Mouse (Mus musculus) brain, embryonic 14.5 days (tissue): ENCODE results near the gene Sipa1l1. TPM values are rescaled to one million over a fixed set of nuclear protein-coding genes. Genes with fewer than 3 reads are reported as not detected.

ENCODE experiments used
- DNase-seq: peaks from one replicate; pipeline ENCODE4 v3.0.0-alpha.2; 2011; ENCODE audit warnings: low read depth
- CTCF ChIP-seq: fragments of 200-500 bp; IDR thresholded peaks from 2 replicates; pipeline ENCODE4 v1.5.1; 2012; ENCODE audit warnings: inconsistent platforms, mild to moderate bottlenecking, moderate library complexity, borderline replicate concordance; ENCODE audit not compliant: insufficient read depth, insufficient read length; ENCODE audit errors: extremely low read depth
- POLR2A ChIP-seq: fragments of 200-500 bp; IDR thresholded peaks from 2 replicates; pipeline ENCODE4 v1.6.1; 2012; ENCODE audit warnings: mild to moderate bottlenecking, inconsistent platforms, borderline replicate concordance; ENCODE audit not compliant: poor library complexity, insufficient read depth, insufficient read length, severe bottlenecking; ENCODE audit errors: extremely low read depth
- polyA plus RNA-seq: library from polyadenylated mRNA; depleted of rRNA; stranded (reverse); fragments of >200 nt; gene quantifications from 2 replicates; pipeline ENCODE4 v1.2.3, GENCODE M21; 2012

Sipa1l1 gene
- polyA plus RNA-seq, 1 experiment = 24.1 TPM

GRCm38 (mm10) chr12:82293545-82294247, 124.6 kb downstream of the Sipa1l1 start:
- DNase-seq = no peak
- no peak for TF ChIP-seq CTCF
- TF ChIP-seq POLR2A = no peak

GRCm38 (mm10) chr12:82294906-82295887, 126.1 kb downstream of the Sipa1l1 start:
- no peak for TF ChIP-seq POLR2A
- DNase-seq = no peak

DNA sequence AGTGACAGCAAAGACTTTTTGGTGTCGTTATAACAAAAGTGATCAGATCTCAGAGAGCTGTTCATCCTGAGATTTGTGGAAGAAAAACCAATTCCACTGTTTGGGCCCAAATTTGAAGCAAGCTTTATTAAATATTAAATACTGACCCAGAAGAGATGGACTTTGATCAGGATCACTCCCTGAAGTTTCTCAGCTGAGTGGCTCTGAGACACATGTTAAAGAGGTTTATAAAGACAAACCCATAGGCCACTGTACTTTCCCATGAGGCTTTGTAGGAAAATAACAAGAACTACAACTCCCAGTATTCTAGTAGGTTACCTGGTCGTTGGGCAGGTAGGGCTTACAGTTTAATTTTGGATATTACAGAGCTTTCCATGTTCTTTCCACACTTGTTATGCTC, 127.2 kb downstream of the Sipa1l1 start:
- TF ChIP-seq POLR2A (no peak), CTCF (no peak)
- DNase-seq = no peak

DNA sequence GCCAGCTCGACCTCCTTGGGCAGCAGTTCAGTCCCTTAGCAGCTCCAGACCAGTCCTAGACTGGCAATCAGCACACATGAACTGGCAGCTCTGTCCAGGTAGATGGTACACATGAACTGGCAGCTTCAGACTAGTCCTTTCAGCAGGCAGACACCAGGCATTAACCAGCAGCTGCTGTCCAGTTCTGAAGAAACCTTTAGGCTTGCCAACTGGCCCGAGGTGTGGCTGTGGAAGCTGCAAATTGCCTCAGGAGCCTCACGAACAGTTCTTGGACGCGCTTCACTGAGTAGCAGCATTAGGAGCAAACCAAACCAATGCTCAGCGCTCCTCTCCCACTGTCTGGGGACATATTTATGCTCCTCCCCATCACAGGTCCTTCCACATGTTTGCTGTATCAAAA, 128.1 kb downstream of the Sipa1l1 start:
- DNase-seq = no peak
- TF ChIP-seq CTCF (no peak), POLR2A (no peak)

DNA sequence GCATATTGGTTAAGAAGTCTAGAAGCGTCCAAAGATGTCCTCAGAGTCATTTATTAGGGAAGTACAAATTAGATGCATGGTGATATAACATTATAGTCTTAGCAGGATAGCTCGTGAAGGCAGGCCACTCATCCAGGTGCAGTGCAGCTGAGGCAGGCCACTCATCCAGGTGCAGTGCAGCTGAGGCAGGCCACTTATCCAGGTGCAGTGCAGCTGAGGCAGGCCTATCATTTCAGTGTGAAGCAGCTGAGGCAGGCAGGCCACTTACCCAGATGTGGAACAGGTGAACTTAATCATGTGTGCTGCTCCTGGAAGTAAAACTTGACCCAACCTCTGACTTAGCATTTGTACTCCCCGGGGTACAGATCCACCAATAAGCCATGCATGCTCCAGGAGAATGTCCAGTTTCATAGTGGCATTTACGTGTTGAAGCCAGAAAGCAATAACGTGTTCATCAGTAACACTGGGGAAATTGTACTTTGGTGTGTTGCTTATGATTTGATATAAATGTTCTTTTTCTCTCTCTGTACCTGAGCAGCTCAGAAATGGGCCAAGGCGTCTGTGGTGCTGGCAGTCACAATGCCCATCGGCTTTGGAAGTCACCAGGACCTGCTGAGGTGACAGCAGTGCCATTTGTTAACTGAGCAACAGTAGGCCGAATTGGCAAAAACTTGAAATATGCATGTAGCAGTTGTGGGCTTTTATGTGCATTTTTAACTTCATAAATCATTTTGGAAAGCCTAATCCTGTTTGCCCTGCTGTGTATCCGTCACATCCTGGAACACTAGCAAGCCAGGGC, 129.7 kb downstream of the Sipa1l1 start:
- TF ChIP-seq CTCF = no peak
- no peak for TF ChIP-seq POLR2A
- DNase-seq = no peak

DNA sequence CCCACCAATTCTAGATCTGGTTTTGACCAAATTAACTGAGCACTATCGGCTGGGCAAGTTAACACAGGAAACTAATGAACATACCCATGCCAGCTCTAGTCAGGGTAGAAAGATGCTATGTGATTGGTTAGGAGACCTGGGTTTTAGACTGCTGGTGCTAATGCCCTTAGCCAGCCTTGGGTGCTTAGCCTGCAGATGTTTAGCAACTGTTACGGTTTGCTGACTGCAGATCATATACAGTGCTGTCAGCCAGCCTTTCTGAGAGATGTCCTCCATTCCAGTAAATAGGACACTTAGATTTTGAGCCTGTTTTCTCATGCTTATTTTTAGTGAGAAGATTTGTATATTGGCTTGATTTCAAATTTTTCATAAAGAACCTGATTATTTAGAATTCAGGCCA, 135.0 kb downstream of the Sipa1l1 start:
- TF ChIP-seq POLR2A = no peak
- TF ChIP-seq CTCF = no peak
- no peak for DNase-seq

GRCm38 (mm10) chr12:82306035-82306434, 136.9 kb downstream of the Sipa1l1 start:
- no peak for DNase-seq
- no peak for TF ChIP-seq CTCF
- no peak for TF ChIP-seq POLR2A

DNA sequence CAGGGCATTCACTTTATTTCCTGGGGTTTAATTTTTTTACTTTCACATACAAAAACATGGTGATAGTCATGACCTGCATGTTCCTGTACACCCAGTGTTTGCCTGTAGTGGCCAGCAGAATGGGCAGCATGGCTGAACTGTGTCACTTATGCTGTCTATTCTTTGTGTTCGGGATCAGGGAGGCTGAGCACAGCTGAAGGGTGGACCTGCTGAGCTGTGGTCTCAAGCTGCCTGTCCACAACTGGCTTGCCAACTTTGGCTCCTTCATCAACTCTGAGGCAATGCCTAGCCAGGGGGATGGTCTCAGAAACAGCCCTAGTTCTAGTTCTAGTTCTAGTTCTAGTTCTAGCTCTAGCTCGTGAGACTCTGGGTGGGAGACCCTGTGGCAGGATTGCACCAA, 142.5 kb downstream of the Sipa1l1 start:
- DNase-seq = no peak
- TF ChIP-seq CTCF = no peak
- no peak for TF ChIP-seq POLR2A

- DNase-seq = peak; percentile 83
- no peak for TF ChIP-seq POLR2A
- no peak for TF ChIP-seq CTCF
These were observed 143.1 kb downstream of the Sipa1l1 start for GRCm38 (mm10) chr12:82312091-82312820.

GRCm38 (mm10) chr12:82313091-82313490, 144.0 kb downstream of the Sipa1l1 start:
- no peak for DNase-seq
- TF ChIP-seq CTCF = no peak
